Mouse (Mus musculus) CH12.LX (cell line): ENCODE results near the gene Rps6ka1.

Experiments
- BHLHE40 ChIP-seq: IDR thresholded peaks from 2 replicates; pipeline ENCODE4 v1.6.1; 2011; ENCODE audit warnings: mild to moderate bottlenecking, low read depth, low read length, improper control_type of control experiment
- CHD2 ChIP-seq: IDR thresholded peaks from 2 replicates; pipeline ENCODE4 v1.6.1; 2011; ENCODE audit warnings: low read length, improper control_type of control experiment
- CTCF ChIP-seq, 2 experiments: IDR thresholded peaks in 1 of 2; conservative IDR thresholded peaks in 1 of 2; 2 replicates each; pipeline ENCODE4 v1.5.1; 2011 to 2012; ENCODE audit warnings: low read depth in 2 of 2, low read length in 2 of 2, improper control_type of control experiment in 1 of 2, inconsistent platforms in 1 of 2, mild to moderate bottlenecking in 1 of 2, moderate library complexity in 1 of 2
- E2F4 ChIP-seq: IDR thresholded peaks from 2 replicates; pipeline ENCODE4 v1.6.1; 2011; ENCODE audit warnings: low read depth, low read length, improper control_type of control experiment; ENCODE audit not compliant: insufficient replicate concordance
- ETS1 ChIP-seq: conservative IDR thresholded peaks from 2 replicates; pipeline ENCODE4 v1.6.1; 2012; ENCODE audit warnings: low read depth, mild to moderate bottlenecking, inconsistent platforms, low read length, improper control_type of control experiment, moderate library complexity
- HCFC1 ChIP-seq: IDR thresholded peaks from 2 replicates; pipeline ENCODE4 v1.6.1; 2012; ENCODE audit warnings: low read depth, mild to moderate bottlenecking, inconsistent platforms, low read length, improper control_type of control experiment
- MAX ChIP-seq: IDR thresholded peaks from 2 replicates; pipeline ENCODE4 v1.6.1; 2011; ENCODE audit warnings: low read length, improper control_type of control experiment
- MAZ ChIP-seq: IDR thresholded peaks from 2 replicates; pipeline ENCODE4 v1.6.1; 2012; ENCODE audit warnings: low read depth, mild to moderate bottlenecking, inconsistent platforms, low read length, improper control_type of control experiment, moderate library complexity
- NRF1 ChIP-seq: IDR thresholded peaks from 2 replicates; pipeline ENCODE4 v1.6.1; 2014; ENCODE audit warnings: low read depth, mild to moderate bottlenecking, inconsistent platforms, low read length, improper control_type of control experiment, moderate library complexity
- POLR2A ChIP-seq: IDR thresholded peaks from 2 replicates; pipeline ENCODE4 v1.6.1; 2011; ENCODE audit warnings: low read depth, mild to moderate bottlenecking, improper control_type of control experiment, low read length
- TCF12 ChIP-seq: IDR thresholded peaks from 2 replicates; pipeline ENCODE4 v1.6.1; 2014; ENCODE audit warnings: low read depth, mild to moderate bottlenecking, inconsistent platforms, low read length, improper control_type of control experiment
- UBTF ChIP-seq: IDR thresholded peaks from 2 replicates; pipeline ENCODE4 v1.6.1; 2012; ENCODE audit warnings: low read depth, mild to moderate bottlenecking, inconsistent platforms, low read length, improper control_type of control experiment, moderate library complexity
- USF1 ChIP-seq: IDR thresholded peaks from 2 replicates; pipeline ENCODE4 v1.6.1; 2014; ENCODE audit warnings: low read depth, mild to moderate bottlenecking, inconsistent platforms, low read length, improper control_type of control experiment
- ZC3H11A ChIP-seq: IDR thresholded peaks from 2 replicates; pipeline ENCODE4 v1.6.1; 2012; ENCODE audit warnings: low read depth, mild to moderate bottlenecking, inconsistent platforms, low read length, improper control_type of control experiment

DNA sequence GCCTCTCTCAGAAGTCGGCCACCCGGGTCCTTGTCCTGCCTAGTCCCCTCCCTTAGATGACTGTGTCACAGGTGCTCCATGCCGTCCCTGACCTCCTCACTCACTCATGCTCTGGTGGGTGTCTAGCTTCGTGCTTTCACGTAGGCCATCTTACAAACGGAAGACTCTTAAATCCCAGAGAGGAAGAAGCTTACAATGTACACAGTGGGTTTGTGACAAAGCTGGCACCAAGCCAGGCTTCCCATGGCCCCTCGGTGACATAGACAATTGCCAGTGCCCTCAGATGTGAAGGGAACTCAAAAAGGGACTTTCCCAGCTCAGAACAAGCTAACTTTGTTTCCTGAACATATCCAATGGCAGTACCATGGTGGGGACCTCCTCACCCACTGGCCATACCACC is 15.8 kb upstream of the Rps6ka1 start:
- TF ChIP-seq NRF1 = no peak
- TF ChIP-seq POLR2A = no peak
- no peak for TF ChIP-seq MAX
- no peak for TF ChIP-seq CTCF (conservative IDR thresholded peaks at IDR 0.05 in 1 of 2, IDR thresholded peaks at IDR 0.05 in 1 of 2; ENCODE audit: low read depth in 2 of 2, low read length in 2 of 2)
- no peak for TF ChIP-seq HCFC1
- TF ChIP-seq UBTF = no peak
- no peak for TF ChIP-seq ETS1
- no peak for TF ChIP-seq USF1
- TF ChIP-seq E2F4 = no peak
- no peak for TF ChIP-seq TCF12
- TF ChIP-seq MAZ = no peak
- TF ChIP-seq CHD2 = no peak
- no peak for TF ChIP-seq ZC3H11A
- TF ChIP-seq BHLHE40 = no peak
